Mouse (Mus musculus) stomach, postnatal 0 days (tissue): ENCODE results near the gene Gm11238. TPM values are rescaled to one million over a fixed set of nuclear protein-coding genes. Genes with fewer than 3 reads are reported as not detected.
A peak's percentile ranks its signal among the peaks of the same experiment; 100 is the strongest.
"Not testable (repeated sequence)": the region's sequence is repeated elsewhere in the genome, so short reads cannot be mapped to it uniquely, and the experiment has no call there.

ENCODE experiments used
- ATAC-seq: fragments of 200-750 bp; cut with Nextera tagmentation; 2 replicates; pipeline ENCODE4 v1.8.0; 2017; ENCODE audit not compliant: low FRiP score, low TSS enrichment
- DNase-seq: peaks from one replicate; pipeline ENCODE4 v3.0.0-alpha.2; 2016; ENCODE audit warnings: low spot score
- H3K27ac ChIP-seq: fragments of 300-500 bp; sonication (generic); replicated peaks from 2 replicates; pipeline ENCODE4 v1.5.1; 2014; ENCODE audit warnings: mild to moderate bottlenecking, control low read depth
- H3K27me3 ChIP-seq: fragments of 300-500 bp; sonication (generic); 2 replicates; pipeline ENCODE4 v1.6.1; 2014; ENCODE audit warnings: low read length; ENCODE audit not compliant: control insufficient read depth, insufficient read depth
- H3K36me3 ChIP-seq: fragments of 300-500 bp; sonication (generic); 2 replicates; pipeline ENCODE4 v1.6.1; 2014; ENCODE audit warnings: low read length, mixed read lengths; ENCODE audit not compliant: control insufficient read depth, insufficient read depth
- H3K4me1 ChIP-seq: fragments of 300-500 bp; sonication (generic); replicated peaks from 2 replicates; pipeline ENCODE4 v1.6.1; 2014; ENCODE audit warnings: antibody characterized with exemption; ENCODE audit not compliant: control insufficient read depth, insufficient read depth
- H3K4me2 ChIP-seq: fragments of 300-500 bp; sonication (generic); replicated peaks from 2 replicates; pipeline ENCODE4 v1.6.1; 2014; ENCODE audit warnings: low read depth, mild to moderate bottlenecking, control low read depth, moderate library complexity
- H3K4me3 ChIP-seq: fragments of 300-500 bp; sonication (generic); 2 replicates; pipeline ENCODE4 v1.5.1; 2014; ENCODE audit warnings: low read depth, low read length, control low read depth
- H3K9ac ChIP-seq: fragments of 300-500 bp; sonication (generic); 2 replicates; pipeline ENCODE4 v1.6.1; 2014; ENCODE audit warnings: mild to moderate bottlenecking, low read length, control low read depth, mixed read lengths
- H3K9me3 ChIP-seq: fragments of 300-500 bp; sonication (generic); 2 replicates; pipeline ENCODE4 v1.6.1; 2016; ENCODE audit warnings: low read length; ENCODE audit not compliant: control insufficient read depth
- CTCF ChIP-seq: IDR thresholded peaks from 2 replicates; pipeline ENCODE4 v1.5.1; 2016; ENCODE audit warnings: antibody characterized with exemption, low read depth, mild to moderate bottlenecking, moderate library complexity
- EP300 ChIP-seq: optimal IDR thresholded peaks from 2 replicates; pipeline ENCODE3; 2016; ENCODE audit warnings: antibody characterized with exemption
- WGBS: fragments of 180-500 bp; shearing (Covaris S2); extraction: QIAGEN DNeasy Blood & Tissue Kit; methylation state at CpG from one replicate; pipeline ENCODE4 v1.1.7; 2014; 5-methylcytosine and 5-hydroxymethylcytosine counted together
- polyA plus RNA-seq: library from polyadenylated mRNA; unstranded; fragments of >200 nt; fragmentation: Nextera tagmentation; extraction: Ambion mirVana; gene quantifications from 2 replicates; pipeline ENCODE4 v1.2.1, GENCODE M21; 2015

Gm11238 gene
- polyA plus RNA-seq = not detected in 2 replicates

- H3K4me2 ChIP-seq, ATAC-seq, H3K9me3 ChIP-seq, DNase-seq, H3K4me3 ChIP-seq, H3K27ac ChIP-seq, H3K36me3 ChIP-seq, H3K9ac ChIP-seq, H3K27me3 ChIP-seq, H3K4me1 ChIP-seq: not testable (repeated sequence)
- WGBS = no CpG with 5 or more reads among the region's 3 CpGs
Observed at GRCm38 (mm10) chr4:73607581-73607980, at the start of gene Gm11238. Gene Gm11238, plus strand, starts transcription at chr4:73607881.

- ATAC-seq = no peak
- H3K27ac ChIP-seq = no peak overlapping the region
- no peaks in the 10 kb centered on the region for H3K4me1 ChIP-seq
- no peak overlapping the region for H3K9ac ChIP-seq
- no peaks in the 10 kb centered on the region for H3K9me3 ChIP-seq
- H3K36me3 ChIP-seq = no peaks in the 10 kb centered on the region
- no peak for TF ChIP-seq EP300
- peak; percentile 77 for TF ChIP-seq CTCF
- 7% methylated on average over 3 of the region's 3 CpGs for WGBS
- DNase-seq = no peak
- no peaks in the 10 kb centered on the region for H3K27me3 ChIP-seq
- no peak overlapping the region for H3K4me2 ChIP-seq
- H3K4me3 ChIP-seq = no peak overlapping the region
Observed at GRCm38 (mm10) chr4:73599248-73599647, 8.4 kb upstream of the Gm11238 start.

- H3K4me2 ChIP-seq, DNase-seq, ATAC-seq, H3K27ac ChIP-seq, H3K9ac ChIP-seq, H3K36me3 ChIP-seq, H3K4me1 ChIP-seq, H3K9me3 ChIP-seq, H3K27me3 ChIP-seq, H3K4me3 ChIP-seq: not testable (repeated sequence)
- WGBS = no CpG with 5 or more reads among the region's 3 CpGs
Observed at GRCm38 (mm10) chr4:73622684-73623083, 15.0 kb downstream of the Gm11238 start, which contains the start of gene Gm11237. Gene Gm11237, plus strand, starts transcription at chr4:73622984.

GRCm38 (mm10) chr4:73637821-73638220, 30.1 kb downstream of the Gm11238 start, which contains the start of gene Gm11236:
Gene Gm11236, plus strand, starts transcription at chr4:73638121.
- not testable (repeated sequence) for H3K4me1 ChIP-seq, ATAC-seq, H3K27ac ChIP-seq, H3K9ac ChIP-seq, H3K36me3 ChIP-seq, H3K27me3 ChIP-seq, DNase-seq, H3K9me3 ChIP-seq, H3K4me3 ChIP-seq, H3K4me2 ChIP-seq
- WGBS = no CpG with 5 or more reads among the region's 4 CpGs

- H3K9ac ChIP-seq, H3K4me2 ChIP-seq, DNase-seq, H3K27ac ChIP-seq, H3K4me1 ChIP-seq, H3K4me3 ChIP-seq, H3K27me3 ChIP-seq, H3K36me3 ChIP-seq, H3K9me3 ChIP-seq, ATAC-seq: not testable (repeated sequence)
- 83% methylated on average over 4 of the region's 4 CpGs for WGBS
Observed at GRCm38 (mm10) chr4:73661864-73662263, 54.2 kb downstream of the Gm11238 start.

- not testable (repeated sequence) for H3K27me3 ChIP-seq, DNase-seq, H3K9ac ChIP-seq, H3K4me2 ChIP-seq, H3K9me3 ChIP-seq, H3K36me3 ChIP-seq, ATAC-seq, H3K4me3 ChIP-seq, H3K4me1 ChIP-seq, H3K27ac ChIP-seq
- WGBS = no CpG with 5 or more reads among the region's 4 CpGs
Observed at GRCm38 (mm10) chr4:73668054-73668453, 60.4 kb downstream of the Gm11238 start, which contains the start of gene Gm11239. Gene Gm11239, plus strand, starts transcription at chr4:73668354.

GRCm38 (mm10) chr4:73683216-73683615, 75.5 kb downstream of the Gm11238 start, which contains the start of gene Gm428:
Gene Gm428, plus strand, starts transcription at chr4:73683516.
- not testable (repeated sequence) for H3K27me3 ChIP-seq, ATAC-seq
- no CpG with 5 or more reads among the region's 4 CpGs for WGBS

More at GRCm38 (mm10) chr4:73683216-73683615, 75.5 kb downstream of the Gm11238 start, which contains the start of gene Gm428:
- not testable (repeated sequence) for H3K27ac ChIP-seq, H3K9ac ChIP-seq, H3K4me1 ChIP-seq, H3K4me2 ChIP-seq, H3K36me3 ChIP-seq, H3K4me3 ChIP-seq, DNase-seq, H3K9me3 ChIP-seq

Other genes starting within 250 kb of the Gm11238 start
- gene Gm11487, start 202.8 kb upstream of the Gm11238 start, polyA plus RNA-seq = not detected in 2 replicates
- not detected in 2 replicates for gene Gm11237, start 15.1 kb downstream of the Gm11238 start, polyA plus RNA-seq
- gene Gm11236, start 30.2 kb downstream of the Gm11238 start, polyA plus RNA-seq = not detected in 2 replicates
- gene Gm11239, start 60.5 kb downstream of the Gm11238 start, polyA plus RNA-seq = not detected in 2 replicates
- not detected in 2 replicates for gene Gm428, start 75.6 kb downstream of the Gm11238 start, polyA plus RNA-seq
- gene Rasef, start 183.1 kb downstream of the Gm11238 start, polyA plus RNA-seq = 9.9 and 11.1 TPM in 2 replicates